Comparison of ENCODE assay signal across 20 mouse cellular contexts in genomic region chr5:86888420-86888819, GRCm38 (mm10). TPM values are rescaled to one million over a fixed set of nuclear protein-coding genes. Genes with fewer than 3 reads are reported as not detected.
"Had no signal": no experiment of that assay in that cellular context is flagged by ENCODE, and none has a peak within 500 bp of the region (broad histone marks: within the 10 kb centered on the region; RNA-seq: fewer than 3 reads in every experiment).

No protein-coding gene starts in this region.

- DNase-seq: lung, adult 18-20 months; lung, postnatal 10 days; lung, postnatal 4 days; right cerebral cortex, postnatal 14 days; thymus, adult 18-20 months; thymus, postnatal 14 days; thymus, postnatal 36 days had no signal

- ATAC-seq: midbrain, embryonic 13.5 days; midbrain, embryonic 15.5 days had no signal

- H3K9ac ChIP-seq: lung, embryonic 14.5 days; midbrain, embryonic 13.5 days; midbrain, embryonic 15.5 days; neural tube, embryonic 12.5 days; stomach, embryonic 15.5 days had no signal

- H3K4me1 ChIP-seq: megakaryocyte, embryonic 14.5 days; midbrain, embryonic 13.5 days; midbrain, embryonic 15.5 days; neural tube, embryonic 12.5 days; stomach, embryonic 15.5 days had no signal

- H3K9me3 ChIP-seq: megakaryocyte, embryonic 14.5 days; midbrain, embryonic 13.5 days; midbrain, embryonic 15.5 days; neural tube, embryonic 12.5 days; stomach, embryonic 15.5 days had no signal

- H3K4me3 ChIP-seq: megakaryocyte, embryonic 14.5 days; midbrain, embryonic 13.5 days; midbrain, embryonic 15.5 days; neural tube, embryonic 12.5 days; stomach, embryonic 15.5 days had no signal

- H3K27me3 ChIP-seq: megakaryocyte, embryonic 14.5 days; midbrain, embryonic 13.5 days; midbrain, embryonic 15.5 days; neural tube, embryonic 12.5 days; stomach, embryonic 15.5 days had no signal

- H3K4me2 ChIP-seq: lung, embryonic 14.5 days; midbrain, embryonic 11.5 days; midbrain, embryonic 13.5 days; midbrain, embryonic 15.5 days; neural tube, embryonic 12.5 days; stomach, embryonic 15.5 days had no signal

- H3K36me3 ChIP-seq: midbrain, embryonic 13.5 days; midbrain, embryonic 15.5 days; neural tube, embryonic 12.5 days; stomach, embryonic 15.5 days had no signal

- H3K27ac ChIP-seq: midbrain, embryonic 13.5 days; midbrain, embryonic 15.5 days; neural tube, embryonic 12.5 days; stomach, embryonic 15.5 days had no signal

RNA-seq across cellular contexts. Expression of gene Ugt2b34, which starts 18.3 kb away (rescaled TPM):
- total RNA-seq: midbrain, postnatal 0 days; monocyte, adult 5-6 weeks; neutrophil, adult 5-6 weeks had no signal
- polyA plus RNA-seq: lung, embryonic 14.5 days; midbrain, embryonic 11.5 days; midbrain, embryonic 13.5 days; midbrain, embryonic 15.5 days; midbrain, postnatal 0 days; neural tube, embryonic 12.5 days; neural tube, embryonic 14.5 days had no signal

RNA-seq across cellular contexts. Expression of gene Ugt2b1, which starts 37.9 kb away (rescaled TPM):
- total RNA-seq: midbrain, postnatal 0 days; monocyte, adult 5-6 weeks; neutrophil, adult 5-6 weeks had no signal
- polyA plus RNA-seq: lung, embryonic 14.5 days; lung, embryonic 16.5 days; midbrain, embryonic 11.5 days; midbrain, embryonic 13.5 days; midbrain, embryonic 15.5 days; midbrain, postnatal 0 days; neural tube, embryonic 12.5 days; neural tube, embryonic 14.5 days; spleen, adult 2 months had no signal
